Mouse (Mus musculus): ENCODE results near the gene Kcnc1.

Gene Kcnc1

DNA sequence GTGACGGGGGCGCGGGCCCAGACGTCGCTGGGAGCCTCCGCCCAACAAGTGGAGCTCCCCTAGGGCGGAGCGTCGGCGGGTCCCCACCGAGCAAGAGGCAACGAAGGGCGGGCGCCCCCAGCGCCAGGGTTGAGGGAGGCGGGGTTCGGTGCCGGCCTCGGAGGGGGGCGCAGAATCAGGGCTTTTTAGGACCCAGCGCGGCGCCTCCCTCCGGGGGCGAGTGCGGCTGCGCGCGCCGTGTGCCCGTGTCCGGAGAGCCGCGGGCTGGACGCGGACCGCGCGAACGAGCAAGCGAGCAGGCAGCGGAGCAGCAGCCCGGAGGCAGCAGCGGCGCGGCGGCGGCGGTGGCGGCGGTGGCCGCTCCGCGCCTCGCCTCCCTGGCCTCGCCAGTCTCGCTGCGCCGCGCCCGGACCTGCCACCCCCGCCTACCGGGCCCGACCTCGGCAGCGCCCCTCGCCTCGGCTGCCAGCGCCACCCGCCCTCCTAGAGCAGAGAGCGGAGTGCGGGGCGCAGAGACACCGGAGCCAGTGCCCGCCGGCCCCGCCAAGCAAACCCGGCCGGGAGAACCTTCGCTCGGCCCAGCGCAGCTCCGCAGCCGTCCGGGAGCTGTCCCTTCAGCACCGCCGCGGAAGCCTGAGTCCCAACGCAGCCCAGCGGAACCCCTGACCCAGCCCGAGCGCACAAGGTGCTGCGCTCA, at the start of gene Kcnc1:
Gene Kcnc1, plus strand, starts transcription at position 267 of the 697 bp plus-strand sequence.
- DNase-seq (ENCODE audit: low read depth, low spot score) = peak; percentile 63

DNA sequence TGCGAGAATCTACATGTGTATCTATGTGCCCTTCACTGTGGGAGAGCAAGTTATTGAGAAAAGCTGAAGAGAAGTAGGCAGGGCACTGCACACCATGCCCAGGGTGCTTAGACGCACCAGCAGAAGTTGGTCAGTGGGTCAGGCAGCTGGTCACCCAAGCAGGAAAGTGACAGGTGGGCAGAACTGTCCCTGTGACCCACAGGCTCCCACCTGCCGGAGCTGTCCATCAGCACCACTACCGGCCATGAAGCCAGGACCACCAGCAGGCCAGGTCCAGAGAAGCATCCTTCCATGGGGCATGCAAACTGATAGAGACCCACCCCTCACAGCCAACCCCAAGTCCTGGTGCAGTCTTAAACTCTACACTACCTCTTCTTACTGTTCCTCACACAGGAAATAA, 48.6 kb upstream of the Kcnc1 start:
- no peak for DNase-seq (ENCODE audit: low read depth, low spot score)

GRCm38 (mm10) chr7:46348813-46349212, 47.5 kb upstream of the Kcnc1 start:
- DNase-seq (ENCODE audit: low read depth, low spot score) = no peak

DNA sequence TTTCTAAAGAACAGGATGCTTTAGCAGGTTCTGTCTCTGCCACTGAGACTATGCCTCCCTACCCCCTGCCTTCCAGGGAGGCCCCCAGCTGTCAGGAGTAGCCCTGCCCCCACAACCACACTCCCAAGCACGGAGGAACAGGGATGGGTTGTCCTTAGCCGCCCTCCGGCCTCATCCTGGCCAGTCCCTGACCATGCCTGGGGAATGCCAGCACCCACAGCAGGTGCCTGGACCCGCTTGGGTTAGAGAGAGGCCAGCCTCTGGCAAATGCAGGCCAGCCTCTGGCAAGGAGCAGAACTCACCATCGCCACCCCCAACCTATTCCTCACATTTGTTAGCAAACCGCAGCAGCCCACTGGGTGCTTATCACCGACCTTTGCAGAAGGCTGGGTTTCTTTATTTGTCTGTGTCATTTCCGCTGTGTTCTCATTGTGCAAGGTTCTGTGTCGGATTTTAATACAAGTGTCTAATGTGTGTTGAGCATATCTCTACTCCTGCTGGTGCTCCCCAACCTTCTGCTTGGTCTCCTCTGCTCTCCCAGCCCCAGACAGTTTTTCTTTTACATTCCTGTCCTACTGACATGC, 46.1 kb upstream of the Kcnc1 start:
- no peak for DNase-seq (ENCODE audit: low read depth, low spot score)

- DNase-seq (ENCODE audit: low read depth, low spot score) = no peak
Observed at GRCm38 (mm10) chr7:46352748-46353147, 43.5 kb upstream of the Kcnc1 start.

GRCm38 (mm10) chr7:46353216-46353615, 43.1 kb upstream of the Kcnc1 start:
- DNase-seq (ENCODE audit: low read depth, low spot score) = no peak

- DNase-seq (ENCODE audit: low read depth, low spot score) = no peak
Observed at GRCm38 (mm10) chr7:46353875-46354274, 42.4 kb upstream of the Kcnc1 start.

- DNase-seq (ENCODE audit: low read depth, low spot score) = no peak
Observed at GRCm38 (mm10) chr7:46361776-46362175, 34.5 kb upstream of the Kcnc1 start.

DNA sequence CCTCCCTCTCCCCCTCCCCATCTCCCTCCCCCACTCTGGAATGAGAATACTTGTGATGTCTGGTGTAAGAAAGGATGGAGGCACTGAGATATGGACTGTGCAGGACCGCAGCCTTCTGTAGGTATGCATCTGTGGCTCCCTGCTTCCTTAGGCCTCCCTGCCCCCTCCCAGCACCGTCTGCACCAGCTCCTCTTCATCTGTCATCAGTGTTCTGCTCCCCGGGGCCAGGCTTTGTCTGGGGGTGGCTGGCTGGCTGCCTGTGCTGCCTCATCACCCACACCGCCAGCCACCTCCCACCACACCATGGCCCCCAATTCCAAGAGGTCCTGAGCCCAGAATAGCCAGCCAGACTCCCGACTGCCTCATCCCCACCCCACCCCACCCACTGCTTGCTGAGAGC, 32.1 kb upstream of the Kcnc1 start:
- no peak for DNase-seq (ENCODE audit: low read depth, low spot score)

DNA sequence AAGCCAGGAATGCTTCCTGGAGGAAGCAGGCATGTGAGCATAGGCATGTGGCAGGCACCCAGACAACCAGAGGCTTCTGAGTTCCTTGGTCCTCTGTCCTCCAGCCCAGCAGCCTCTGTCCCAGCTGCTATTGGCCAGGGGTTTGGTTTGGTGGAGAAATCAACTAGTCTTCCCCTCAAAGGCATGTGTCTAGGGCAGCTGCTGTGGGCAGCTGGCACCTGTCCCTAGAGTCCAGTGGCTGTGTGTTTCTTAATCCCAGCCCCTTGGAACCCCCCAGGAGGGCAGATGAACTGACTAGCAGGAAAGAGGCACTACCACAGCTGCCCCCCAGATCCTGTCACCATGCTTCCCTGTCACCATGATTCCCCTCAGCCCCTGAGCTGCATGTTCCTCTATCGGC, 30.5 kb upstream of the Kcnc1 start:
- DNase-seq (ENCODE audit: low read depth, low spot score) = no peak

GRCm38 (mm10) chr7:46371104-46371503, 25.2 kb upstream of the Kcnc1 start:
- no peak for DNase-seq (ENCODE audit: low read depth, low spot score)

- DNase-seq (ENCODE audit: low read depth, low spot score) = no peak
Observed at GRCm38 (mm10) chr7:46376172-46377007, 19.9 kb upstream of the Kcnc1 start, which contains the start of gene Myod1. TSS of gene Myod1 (plus strand) at chr7:46376474.

GRCm38 (mm10) chr7:46377008-46377346, 19.3 kb upstream of the Kcnc1 start:
- peak; percentile 38 for DNase-seq (ENCODE audit: low read depth, low spot score)

- peak; percentile 55 for DNase-seq (ENCODE audit: low read depth, low spot score)
Observed at GRCm38 (mm10) chr7:46378123-46378522, 18.2 kb upstream of the Kcnc1 start.

DNA sequence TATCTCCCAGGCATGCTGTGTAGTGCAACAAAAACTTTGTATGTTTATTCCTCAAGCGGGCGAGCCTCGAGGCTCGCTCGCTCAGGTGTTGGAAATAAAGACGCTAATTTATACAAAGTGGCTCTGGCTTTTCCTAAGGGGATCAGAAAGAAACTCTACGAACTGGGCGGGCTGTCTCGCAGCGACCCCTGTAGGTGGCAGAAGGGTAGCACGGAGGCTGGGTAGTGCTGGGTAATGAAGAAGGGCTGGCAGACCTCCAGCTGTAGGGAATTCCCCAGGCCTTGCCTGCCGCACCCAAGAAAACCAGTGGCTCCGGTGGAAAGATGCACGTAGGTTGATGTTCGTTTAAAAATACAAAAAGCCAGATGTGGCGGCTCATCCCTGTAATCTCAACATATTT, 17.3 kb upstream of the Kcnc1 start:
- DNase-seq (ENCODE audit: low read depth, low spot score) = peak; percentile 67

DNA sequence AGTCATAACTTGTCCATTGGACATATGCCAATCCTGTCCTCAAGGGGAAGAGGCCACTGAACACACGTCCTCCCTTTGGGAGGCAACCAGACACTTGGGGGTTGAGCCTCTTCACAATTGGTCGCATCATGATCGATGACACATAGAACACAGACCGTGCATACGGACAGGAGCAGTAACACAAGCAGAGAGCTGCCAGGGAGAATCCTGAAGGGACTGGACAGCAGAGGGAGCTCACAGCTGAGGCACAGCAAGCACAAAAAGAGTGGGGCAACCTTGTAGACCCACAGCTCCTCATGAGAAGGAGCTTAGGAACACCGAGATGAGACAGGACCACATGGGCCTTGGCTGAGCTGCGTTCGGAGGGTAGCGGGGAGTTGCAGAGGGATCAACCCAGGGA, 15.7 kb upstream of the Kcnc1 start:
- DNase-seq (ENCODE audit: low read depth, low spot score) = no peak

DNA sequence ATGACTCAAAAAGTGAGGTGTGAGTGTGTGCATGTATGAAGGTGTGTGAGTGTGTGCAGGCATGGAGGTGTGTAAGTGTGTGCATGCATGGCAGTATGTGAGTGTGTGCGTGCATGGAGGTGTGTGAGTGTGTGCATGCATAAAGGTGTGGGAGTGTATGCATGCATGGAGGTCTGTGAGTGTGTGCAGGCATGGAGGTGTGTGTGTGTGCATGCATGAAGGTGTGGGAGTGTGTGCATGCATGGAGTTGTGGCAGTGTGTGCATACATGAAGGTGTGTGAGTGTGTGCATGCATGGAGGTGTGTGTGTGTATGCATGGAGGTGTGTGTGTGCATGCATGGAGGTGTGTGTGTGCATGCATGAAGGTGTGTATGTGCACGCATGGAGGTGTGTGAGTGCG, 8.9 kb upstream of the Kcnc1 start:
- no peak for DNase-seq (ENCODE audit: low read depth, low spot score)

GRCm38 (mm10) chr7:46389456-46390085, 6.7 kb upstream of the Kcnc1 start:
- DNase-seq (ENCODE audit: low read depth, low spot score) = no peak

GRCm38 (mm10) chr7:46390226-46390625, 6.1 kb upstream of the Kcnc1 start:
- no peak for DNase-seq (ENCODE audit: low read depth, low spot score)

- no peak for DNase-seq (ENCODE audit: low read depth, low spot score)
Observed at GRCm38 (mm10) chr7:46391701-46392100, 4.6 kb upstream of the Kcnc1 start.

DNA sequence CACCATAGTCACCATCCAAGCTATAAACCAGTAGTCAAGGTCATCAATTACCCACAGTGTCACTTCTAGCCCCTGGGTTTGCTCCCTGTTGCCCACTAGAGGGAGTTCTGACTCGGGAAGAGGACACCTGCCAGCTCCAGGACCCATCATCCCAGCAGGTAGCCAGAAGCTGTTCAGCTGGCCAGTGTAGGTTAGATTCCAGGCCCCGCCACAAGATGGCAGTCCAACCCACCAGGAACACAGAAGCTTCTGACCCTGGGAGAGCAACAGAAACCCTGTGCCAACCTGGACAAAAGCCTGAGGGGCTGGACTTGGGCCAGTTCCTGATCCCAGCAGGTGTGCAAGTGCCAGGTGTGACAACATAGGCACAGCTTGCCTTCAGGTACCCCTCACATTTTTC, 3.2 kb upstream of the Kcnc1 start:
- DNase-seq (ENCODE audit: low read depth, low spot score) = peak; percentile 93

Data from ES-CJ7 (cell line).